Mouse (Mus musculus): Measurements from ENCODE around the gene Ddx21. TPM values are rescaled to one million over a fixed set of nuclear protein-coding genes. Genes with fewer than 3 reads are reported as not detected.
A peak's percentile ranks its signal among the peaks of the same experiment; 100 is the strongest.

The Ddx21 gene
- polyA plus RNA-seq, 1 experiment from 2014 or later, result 33.7 TPM

DNA sequence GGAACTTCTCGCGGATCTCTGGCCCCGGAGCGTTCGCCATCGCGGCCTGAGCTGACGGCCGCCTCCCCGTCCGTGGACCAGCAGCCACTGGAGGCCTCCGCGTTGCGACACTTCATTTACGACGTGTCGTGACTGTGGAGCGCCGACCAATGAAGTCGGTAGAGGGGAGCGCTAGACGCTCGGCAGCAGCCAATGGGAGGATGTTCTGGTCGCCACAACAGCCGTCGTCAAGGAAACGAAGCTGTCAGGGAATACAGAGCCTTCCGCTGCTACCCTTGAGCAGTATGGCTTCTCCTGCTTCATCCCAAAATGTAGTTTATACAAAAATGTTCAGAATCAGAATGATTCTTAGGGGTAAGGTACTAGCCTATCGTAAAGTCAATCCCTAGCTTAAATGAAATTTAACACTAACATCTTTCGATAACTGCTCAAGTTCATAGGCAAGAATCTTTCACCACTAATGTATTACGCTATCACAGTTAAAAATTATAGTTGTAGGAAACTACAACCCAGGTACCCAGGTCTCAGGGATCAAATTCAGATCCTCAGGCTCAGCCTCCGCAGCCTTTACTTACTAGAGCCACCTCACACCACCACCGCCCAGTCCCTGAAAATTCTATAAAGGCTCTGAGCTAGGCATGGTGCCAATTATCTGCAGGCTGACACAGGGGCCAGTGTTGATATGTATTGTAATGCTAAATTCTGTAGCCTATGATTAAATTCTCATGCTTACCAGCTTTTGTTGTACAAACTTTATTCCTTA is 23.6 kb downstream of the Ddx21 start, which contains the start of gene Kif1bp:
Kif1bp (minus strand) TSS at position 120 of the 763 bp plus-strand sequence.
- peak within 1 kb of the TSS; percentile 77 for H3K4me2 ChIP-seq (replicated peaks; ENCODE audit: low read depth, low read length)
- H3K9ac ChIP-seq (ENCODE audit: low read depth, low read length), result peak within 1 kb of the TSS; percentile 85
- H3K27me3 ChIP-seq (ENCODE audit: control insufficient read depth, insufficient read depth, low read length), result no peaks in the 10 kb centered on the region
- H3K27ac ChIP-seq (ENCODE audit: low read depth, low read length), result peak within 1 kb of the TSS; percentile 73
- H3K36me3 ChIP-seq (ENCODE audit: control insufficient read depth, insufficient read depth, low read length), result peaks cover 17% of the 10 kb centered on the region; the same call in 1 of the 2 replicates
- H3K4me3 ChIP-seq (ENCODE audit: low read depth, low read length), result peak within 1 kb of the TSS; percentile 97
- peaks cover 6% of the 10 kb centered on the region for H3K4me1 ChIP-seq (replicated peaks; ENCODE audit: control insufficient read depth, insufficient read depth, low read length)
- DNase-seq (ENCODE audit: low spot score), result peak; percentile 98
- no peaks in the 10 kb centered on the region for H3K9me3 ChIP-seq (ENCODE audit: control insufficient read depth, low read length)
- 7% methylated on average over 33 of the region's 33 CpGs for WGBS
- ATAC-seq (ENCODE audit: low FRiP score), result peak; percentile 97

DNA sequence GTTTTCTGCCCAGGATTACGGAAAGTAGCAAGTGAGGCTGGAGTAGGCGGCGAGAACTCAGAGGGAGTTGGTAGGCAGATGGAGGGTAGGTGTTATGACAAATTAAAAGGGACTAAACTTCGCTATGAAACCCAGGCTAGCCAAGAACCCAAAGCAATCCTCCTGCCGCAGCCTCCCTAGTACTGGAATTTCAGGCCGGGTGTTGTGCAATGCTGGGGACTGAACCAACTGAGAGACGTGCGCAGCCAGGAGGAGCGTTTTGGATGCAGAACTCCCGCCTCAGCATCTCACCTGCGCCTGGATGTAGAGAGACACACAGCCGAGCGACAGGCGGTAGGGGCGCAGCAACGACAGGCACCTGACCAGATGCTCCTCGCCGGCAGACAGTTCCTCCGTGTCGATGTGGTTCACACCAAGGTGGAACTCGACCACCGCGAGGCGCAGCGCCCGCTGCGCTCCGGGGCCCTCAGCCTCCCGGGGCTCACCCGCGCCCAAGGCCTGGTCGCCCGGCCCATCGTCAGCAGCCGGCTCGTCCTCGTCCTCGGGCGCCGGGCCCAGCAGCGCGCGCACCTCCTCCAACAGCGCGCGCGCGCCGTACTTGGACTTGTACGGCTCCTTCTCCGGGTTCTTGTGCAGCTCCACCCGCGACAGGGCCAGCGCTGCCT is 24.3 kb downstream of the Ddx21 start:
- Histone ChIP-seq H3K27me3 (ENCODE audit: control insufficient read depth, insufficient read depth, low read length) (no peaks in the 10 kb centered on the region), H3K4me1 (replicated peaks; ENCODE audit: control insufficient read depth, insufficient read depth, low read length) (peaks cover 6% of the 10 kb centered on the region), H3K9ac (ENCODE audit: low read depth, low read length) (peak overlapping the region; percentile 85), H3K4me2 (replicated peaks; ENCODE audit: low read depth, low read length) (peak overlapping the region; percentile 77), H3K27ac (ENCODE audit: low read depth, low read length) (peak overlapping the region; percentile 73), H3K36me3 (ENCODE audit: control insufficient read depth, insufficient read depth, low read length) (peaks cover 16% of the 10 kb centered on the region; the same call in 1 of the 2 replicates), H3K9me3 (ENCODE audit: control insufficient read depth, low read length) (no peaks in the 10 kb centered on the region), H3K4me3 (ENCODE audit: low read depth, low read length) (peak overlapping the region; percentile 97)
- 1% methylated on average over 44 of the region's 54 CpGs for WGBS
- ATAC-seq (ENCODE audit: low FRiP score), result peak; percentile 85
- DNase-seq (ENCODE audit: low spot score), result no peak

DNA sequence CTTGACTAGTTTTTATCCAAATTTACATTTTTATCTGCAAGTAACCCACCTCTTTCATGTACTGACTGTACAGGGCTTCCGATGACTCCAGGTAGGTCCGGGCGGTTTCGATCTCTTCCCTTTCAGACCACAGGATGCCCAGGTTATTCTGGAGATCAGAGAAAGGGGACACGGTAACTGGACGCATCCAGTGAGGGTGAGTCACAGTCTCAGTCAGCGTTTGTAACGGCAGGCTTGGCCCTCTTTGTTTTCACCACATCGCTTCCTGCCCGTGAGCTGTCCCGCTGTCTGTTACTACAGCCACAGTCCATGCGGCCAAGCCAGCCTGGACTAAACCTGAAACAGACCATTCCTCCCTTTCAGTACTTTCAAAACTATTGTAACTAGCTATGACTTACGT is 27.1 kb downstream of the Ddx21 start:
- WGBS, result 94% methylated on average over 13 of the region's 13 CpGs
- H3K4me3 ChIP-seq (ENCODE audit: low read depth, low read length), result no peak overlapping the region
- no peak overlapping the region for H3K9ac ChIP-seq (ENCODE audit: low read depth, low read length)
- H3K9me3 ChIP-seq (ENCODE audit: control insufficient read depth, low read length), result no peaks in the 10 kb centered on the region
- no peak overlapping the region for H3K27ac ChIP-seq (ENCODE audit: low read depth, low read length)
- DNase-seq (ENCODE audit: low spot score) (no peak), ATAC-seq (ENCODE audit: low FRiP score) (no peak)
- no peaks in the 10 kb centered on the region for H3K36me3 ChIP-seq (ENCODE audit: control insufficient read depth, insufficient read depth, low read length)
- no peak overlapping the region for H3K4me2 ChIP-seq (replicated peaks; ENCODE audit: low read depth, low read length)
- peaks cover 6% of the 10 kb centered on the region for H3K4me1 ChIP-seq (replicated peaks; ENCODE audit: control insufficient read depth, insufficient read depth, low read length)
- no peaks in the 10 kb centered on the region for H3K27me3 ChIP-seq (ENCODE audit: control insufficient read depth, insufficient read depth, low read length)

DNA sequence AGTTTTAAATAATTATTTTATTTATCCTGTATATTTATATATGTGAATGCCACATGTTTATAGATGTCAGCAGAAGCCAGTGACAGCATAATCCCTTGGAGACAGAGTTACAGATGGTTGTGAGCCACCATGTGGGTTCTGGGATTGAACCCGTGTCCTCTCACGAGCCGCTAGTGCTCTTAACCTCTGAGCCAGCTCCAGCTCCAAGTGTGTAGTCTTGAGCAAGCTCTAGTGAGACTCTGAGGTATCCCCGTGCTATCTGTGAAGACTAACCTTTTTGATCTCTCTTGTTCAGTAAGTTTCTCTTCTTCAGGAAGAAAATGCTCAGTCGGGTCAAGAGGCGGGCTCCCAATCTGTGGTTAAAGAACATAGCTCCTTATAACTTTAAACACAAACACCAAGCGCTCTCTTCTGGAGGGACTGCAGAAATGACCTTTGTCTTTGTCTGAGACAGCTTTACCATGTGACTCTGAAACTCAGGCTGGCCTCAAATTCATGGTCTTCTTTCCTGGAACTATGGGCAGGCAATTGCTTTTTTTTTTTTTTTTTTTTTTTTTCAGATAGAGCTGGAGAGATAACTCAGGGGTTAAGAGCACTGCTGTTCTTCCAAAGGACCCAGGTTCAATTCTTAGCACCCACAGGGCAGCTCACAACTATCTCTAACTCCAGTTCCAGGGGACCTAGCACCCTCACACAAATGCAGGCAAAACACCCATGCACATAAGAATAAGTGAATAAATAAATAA is 31.8 kb downstream of the Ddx21 start:
- H3K9ac ChIP-seq (ENCODE audit: low read depth, low read length), result no peak overlapping the region
- no peaks in the 10 kb centered on the region for H3K27me3 ChIP-seq (ENCODE audit: control insufficient read depth, insufficient read depth, low read length)
- H3K4me2 ChIP-seq (replicated peaks; ENCODE audit: low read depth, low read length), result no peak overlapping the region
- H3K9me3 ChIP-seq (ENCODE audit: control insufficient read depth, low read length), result no peaks in the 10 kb centered on the region
- DNase-seq (ENCODE audit: low spot score) (no peak), ATAC-seq (ENCODE audit: low FRiP score) (no peak)
- peaks cover 10% of the 10 kb centered on the region for H3K36me3 ChIP-seq (ENCODE audit: control insufficient read depth, insufficient read depth, low read length)
- WGBS, result 97% methylated on average over 7 of the region's 7 CpGs
- H3K27ac ChIP-seq (ENCODE audit: low read depth, low read length), result no peak overlapping the region
- H3K4me3 ChIP-seq (ENCODE audit: low read depth, low read length), result no peak overlapping the region
- H3K4me1 ChIP-seq (replicated peaks; ENCODE audit: control insufficient read depth, insufficient read depth, low read length), result no peaks in the 10 kb centered on the region

DNA sequence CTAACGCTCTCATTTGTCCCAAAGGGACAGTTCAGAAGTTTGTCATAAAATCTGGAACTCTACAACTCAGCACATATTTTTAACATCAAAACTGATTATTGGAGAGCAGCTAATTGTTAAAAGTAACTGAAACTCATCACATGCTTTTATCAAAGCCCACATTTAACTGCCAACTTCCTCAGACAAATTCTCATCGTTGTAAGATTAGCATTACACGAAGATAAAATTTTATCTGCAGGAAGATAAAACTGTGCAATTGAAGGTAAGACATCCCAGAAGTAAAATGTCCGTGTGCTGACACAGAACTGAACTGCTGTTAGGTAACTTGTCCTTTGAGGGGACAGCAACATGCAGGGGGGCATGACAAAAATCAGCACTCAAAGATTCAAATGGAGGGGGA is 33.2 kb downstream of the Ddx21 start:
- no peak overlapping the region for H3K4me3 ChIP-seq (ENCODE audit: low read depth, low read length)
- no peak overlapping the region for H3K27ac ChIP-seq (ENCODE audit: low read depth, low read length)
- H3K9ac ChIP-seq (ENCODE audit: low read depth, low read length), result no peak overlapping the region
- no peak overlapping the region for H3K4me2 ChIP-seq (replicated peaks; ENCODE audit: low read depth, low read length)
- no peak for ATAC-seq (ENCODE audit: low FRiP score)
- H3K27me3 ChIP-seq (ENCODE audit: control insufficient read depth, insufficient read depth, low read length), result no peaks in the 10 kb centered on the region
- H3K36me3 ChIP-seq (ENCODE audit: control insufficient read depth, insufficient read depth, low read length), result peaks cover 13% of the 10 kb centered on the region
- H3K9me3 ChIP-seq (ENCODE audit: control insufficient read depth, low read length), result no peaks in the 10 kb centered on the region
- WGBS, result 93% methylated on average over 4 of the region's 4 CpGs
- no peaks in the 10 kb centered on the region for H3K4me1 ChIP-seq (replicated peaks; ENCODE audit: control insufficient read depth, insufficient read depth, low read length)
- DNase-seq (ENCODE audit: low spot score), result no peak

DNA sequence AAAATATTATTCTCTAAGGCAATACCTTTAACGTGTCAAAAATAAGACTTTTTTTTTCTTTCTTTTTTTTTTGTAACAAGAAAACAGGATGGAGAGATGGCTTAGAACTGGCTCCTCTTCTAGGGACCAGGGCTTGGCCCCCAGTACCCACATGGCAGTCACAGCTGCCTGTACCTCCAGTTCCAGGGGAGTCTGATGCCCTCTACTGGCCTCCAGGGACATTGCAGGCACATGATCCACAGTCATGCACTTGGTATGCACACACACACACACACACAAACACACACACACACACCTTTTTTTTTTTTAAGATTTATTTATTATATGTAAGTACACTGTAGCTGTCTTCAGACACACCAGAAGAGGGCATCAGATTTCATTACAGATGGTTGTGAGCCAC is 44.3 kb downstream of the Ddx21 start:
- Histone ChIP-seq H3K4me3 (ENCODE audit: low read depth, low read length) (no peak overlapping the region), H3K9me3 (ENCODE audit: control insufficient read depth, low read length) (no peaks in the 10 kb centered on the region), H3K36me3 (ENCODE audit: control insufficient read depth, insufficient read depth, low read length) (peaks cover 3% of the 10 kb centered on the region; the same call in 1 of the 2 replicates), H3K4me1 (replicated peaks; ENCODE audit: control insufficient read depth, insufficient read depth, low read length) (no peaks in the 10 kb centered on the region), H3K4me2 (replicated peaks; ENCODE audit: low read depth, low read length) (no peak overlapping the region), H3K27ac (ENCODE audit: low read depth, low read length) (no peak overlapping the region), H3K27me3 (ENCODE audit: control insufficient read depth, insufficient read depth, low read length) (no peaks in the 10 kb centered on the region), H3K9ac (ENCODE audit: low read depth, low read length) (no peak overlapping the region)
- ATAC-seq (ENCODE audit: low FRiP score) (no peak), DNase-seq (ENCODE audit: low spot score) (peak; percentile 20)
- 87% methylated on average over 1 of the region's 1 CpGs for WGBS

DNA sequence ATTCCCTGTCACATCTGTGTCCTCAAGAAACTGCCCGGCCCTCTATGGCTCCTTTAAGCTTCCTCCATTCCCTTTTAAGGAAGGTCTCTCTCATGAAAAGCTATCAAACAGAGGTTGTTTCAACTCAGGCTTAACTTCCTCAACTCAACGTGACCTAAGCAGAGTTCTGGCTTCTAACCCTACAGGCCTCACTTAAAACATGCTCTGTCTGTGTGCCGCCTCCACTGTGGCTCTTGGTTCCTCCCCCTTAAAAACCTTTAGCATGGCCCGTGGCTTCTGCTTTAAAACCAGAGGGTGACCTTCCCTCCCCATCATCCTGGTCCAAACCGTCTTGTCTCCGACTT is 45.6 kb downstream of the Ddx21 start:
- 94% methylated on average over 6 of the region's 6 CpGs for WGBS
- no peak for ATAC-seq (ENCODE audit: low FRiP score)
- H3K9ac ChIP-seq (ENCODE audit: low read depth, low read length), result no peak overlapping the region
- H3K9me3 ChIP-seq (ENCODE audit: control insufficient read depth, low read length), result no peaks in the 10 kb centered on the region
- no peaks in the 10 kb centered on the region for H3K27me3 ChIP-seq (ENCODE audit: control insufficient read depth, insufficient read depth, low read length)
- no peak overlapping the region for H3K27ac ChIP-seq (ENCODE audit: low read depth, low read length)
- no peak overlapping the region for H3K4me2 ChIP-seq (replicated peaks; ENCODE audit: low read depth, low read length)
- no peaks in the 10 kb centered on the region for H3K4me1 ChIP-seq (replicated peaks; ENCODE audit: control insufficient read depth, insufficient read depth, low read length)
- no peak overlapping the region for H3K4me3 ChIP-seq (ENCODE audit: low read depth, low read length)
- H3K36me3 ChIP-seq (ENCODE audit: control insufficient read depth, insufficient read depth, low read length), result peaks cover 3% of the 10 kb centered on the region; the same call in 1 of the 2 replicates
- no peak for DNase-seq (ENCODE audit: low spot score)

DNA sequence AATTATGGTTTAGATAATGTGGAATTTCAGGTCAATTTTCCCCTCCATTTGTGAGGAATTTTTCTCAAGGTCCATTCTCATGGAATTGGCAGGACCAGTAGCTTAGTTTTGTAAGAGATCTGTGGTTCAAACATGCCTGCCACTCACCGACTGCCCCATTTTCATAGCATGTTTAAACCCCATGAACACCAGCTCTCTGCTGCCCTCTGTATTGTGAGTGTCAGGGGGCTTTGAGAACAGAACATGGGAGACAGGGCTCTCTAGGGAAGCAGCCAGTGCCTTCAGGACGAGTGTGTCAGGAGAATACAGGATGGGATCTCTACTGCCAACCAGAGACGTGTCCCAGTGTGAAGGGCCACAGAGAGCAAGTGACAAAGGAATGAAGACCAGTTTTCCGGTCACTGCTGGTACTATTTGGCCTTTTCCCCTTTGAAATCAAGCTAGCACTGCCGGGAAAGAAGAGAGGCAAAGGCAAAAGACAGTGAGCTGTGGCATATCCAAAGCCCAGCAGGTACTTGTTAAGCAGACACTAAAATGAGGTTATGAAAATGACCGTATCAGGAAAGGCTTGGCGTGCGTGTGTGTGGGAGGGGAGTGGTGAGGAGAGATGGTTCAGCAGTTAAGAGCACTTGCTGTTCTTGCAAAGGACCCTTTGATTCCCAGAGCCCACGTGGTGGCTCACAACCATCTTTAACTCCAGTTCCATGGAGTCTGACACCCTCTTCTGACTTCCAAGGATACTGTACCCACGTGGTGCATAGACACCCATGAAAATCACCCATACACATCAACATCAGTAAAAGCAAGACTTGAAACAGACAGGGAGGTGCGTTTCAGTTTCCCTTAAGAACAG is 46.1 kb downstream of the Ddx21 start:
- Histone ChIP-seq H3K27me3 (ENCODE audit: control insufficient read depth, insufficient read depth, low read length) (no peaks in the 10 kb centered on the region), H3K27ac (ENCODE audit: low read depth, low read length) (no peak overlapping the region), H3K9ac (ENCODE audit: low read depth, low read length) (no peak overlapping the region), H3K36me3 (ENCODE audit: control insufficient read depth, insufficient read depth, low read length) (peaks cover 3% of the 10 kb centered on the region; the same call in 1 of the 2 replicates), H3K4me2 (replicated peaks; ENCODE audit: low read depth, low read length) (no peak overlapping the region), H3K9me3 (ENCODE audit: control insufficient read depth, low read length) (no peaks in the 10 kb centered on the region), H3K4me3 (ENCODE audit: low read depth, low read length) (no peak overlapping the region), H3K4me1 (replicated peaks; ENCODE audit: control insufficient read depth, insufficient read depth, low read length) (no peaks in the 10 kb centered on the region)
- no peak for ATAC-seq (ENCODE audit: low FRiP score)
- 77% methylated on average over 11 of the region's 11 CpGs for WGBS
- no peak for DNase-seq (ENCODE audit: low spot score)
